Comparison of ENCODE assay signal across 8 mouse cellular contexts in the genomic region with DNA sequence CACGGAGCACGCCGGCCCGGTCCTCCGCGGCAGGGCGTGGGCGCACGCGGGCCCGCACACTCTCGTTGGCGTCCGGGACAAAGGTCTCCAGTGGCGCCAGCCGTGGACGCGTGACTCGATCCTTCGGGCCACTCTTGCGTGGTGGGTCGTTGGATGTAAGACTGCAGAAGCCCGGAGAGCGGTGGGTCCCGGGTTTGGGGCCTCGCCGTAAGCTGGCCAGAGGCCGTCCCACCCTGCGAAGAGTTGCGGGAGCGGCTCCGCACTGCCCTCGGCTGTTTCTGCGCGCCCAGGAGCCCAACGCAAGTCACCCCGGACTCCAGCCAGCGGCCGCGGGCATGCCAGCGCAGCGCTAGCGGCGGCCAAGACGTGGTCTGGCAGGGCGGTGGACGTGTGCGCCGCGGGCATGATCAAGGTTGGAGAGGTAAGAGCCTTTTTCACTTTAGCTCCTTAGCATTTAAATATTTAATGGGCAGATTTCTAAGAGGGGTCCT.
DNase-seq lines count a peak whose midpoint lies in the region; ATAC-seq and TF ChIP-seq lines count a peak whose summit lies in the region.

No protein-coding gene starts in this region.

- no peak overlapping the region for H3K27ac ChIP-seq in ES-Bruce4 (ENCODE audit: insufficient read depth, low read length)
- H3K27ac ChIP-seq in embryonic facial prominence, embryonic 11.5 days (replicated peaks; ENCODE audit: low read depth, low read length): no peak overlapping the region
- peak overlapping the region; percentile 75 for H3K27ac ChIP-seq in hindbrain, embryonic 11.5 days (ENCODE audit: low read depth, low read length)
- peak overlapping the region; percentile 100 for H3K27ac ChIP-seq in lung, embryonic 16.5 days (ENCODE audit: low read length)

- peaks cover 2% of the 10 kb centered on the region; the same call in 1 of the 2 replicates for H3K4me1 ChIP-seq in erythroblast, embryonic 14.5 days (ENCODE audit: control insufficient read depth)
- H3K4me1 ChIP-seq in ES-Bruce4 (ENCODE audit: control insufficient read depth, insufficient read depth, low read length): no peaks in the 10 kb centered on the region
- peaks cover 11% of the 10 kb centered on the region for H3K4me1 ChIP-seq in embryonic facial prominence, embryonic 11.5 days (ENCODE audit: control insufficient read depth, insufficient read depth, low read length)
- peaks cover 5% of the 10 kb centered on the region; the same call in 1 of the 2 replicates for H3K4me1 ChIP-seq in hindbrain, embryonic 11.5 days (replicated peaks; ENCODE audit: control insufficient read depth, insufficient read depth, low read length)
- H3K4me1 ChIP-seq in lung, embryonic 16.5 days (replicated peaks; ENCODE audit: control insufficient read depth, insufficient read depth, low read length): peaks cover 45% of the 10 kb centered on the region

- no peak for TF ChIP-seq CTCF in ES-Bruce4 (IDR thresholded peaks at IDR 0.05; ENCODE audit: low read depth, low read length)

- H3K4me3 ChIP-seq in erythroblast, embryonic 14.5 days (replicated peaks): peak overlapping the region; percentile 32
- peak overlapping the region; percentile 76 for H3K4me3 ChIP-seq in ES-Bruce4 (ENCODE audit: low read depth, low read length)
- peak overlapping the region; percentile 57 for H3K4me3 ChIP-seq in embryonic facial prominence, embryonic 11.5 days (ENCODE audit: low read depth, low read length)
- H3K4me3 ChIP-seq in hindbrain, embryonic 11.5 days (ENCODE audit: low read depth, low read length): peak overlapping the region; percentile 62
- peak overlapping the region; percentile 98 for H3K4me3 ChIP-seq in lung, embryonic 16.5 days (ENCODE audit: low read length)

- TF ChIP-seq EP300 in ES-Bruce4 (IDR thresholded peaks at IDR 0.05; ENCODE audit: insufficient read depth, low read depth, low read length): no peak

- H3K4me2 ChIP-seq in embryonic facial prominence, embryonic 11.5 days (ENCODE audit: low read depth, low read length): peak overlapping the region; percentile 96
- peak overlapping the region; percentile 87 for H3K4me2 ChIP-seq in hindbrain, embryonic 11.5 days (replicated peaks; ENCODE audit: low read depth, low read length)
- H3K4me2 ChIP-seq in lung, embryonic 16.5 days (ENCODE audit: low read depth, low read length): peak overlapping the region; percentile 86

- H3K9me3 ChIP-seq in erythroblast, embryonic 14.5 days (ENCODE audit: control insufficient read depth, low read length): peaks cover 3% of the 10 kb centered on the region; the same call in 1 of the 2 replicates
- H3K9me3 ChIP-seq in ES-Bruce4 (replicated peaks; ENCODE audit: control insufficient read depth, insufficient read depth, low read length, poor library complexity, severe bottlenecking): no peaks in the 10 kb centered on the region
- H3K9me3 ChIP-seq in embryonic facial prominence, embryonic 11.5 days (replicated peaks; ENCODE audit: control insufficient read depth, low read length): no peaks in the 10 kb centered on the region
- no peaks in the 10 kb centered on the region for H3K9me3 ChIP-seq in hindbrain, embryonic 11.5 days (ENCODE audit: control insufficient read depth, low read length)
- no peaks in the 10 kb centered on the region for H3K9me3 ChIP-seq in lung, embryonic 16.5 days (ENCODE audit: control insufficient read depth, low read length)

- ATAC-seq in erythroblast, adult 5-6 weeks (replicated peaks; ENCODE audit: low FRiP score, poor library complexity, severe bottlenecking): no peak
- ATAC-seq in embryonic facial prominence, embryonic 11.5 days (replicated peaks; ENCODE audit: insufficient number of reproducible peaks, low FRiP score, low TSS enrichment, low read depth): 0 out of 2 replicates have a peak, but pooled peaks have one; percentile 17
- 0 out of 2 replicates have a peak, but pooled peaks have one; percentile 17 for ATAC-seq in hindbrain, embryonic 11.5 days (ENCODE audit: low FRiP score)
- no peak for ATAC-seq in lung, embryonic 16.5 days (ENCODE audit: low read depth)

- WGBS in embryonic facial prominence, embryonic 11.5 days: 5% methylated on average over 50 of the region's 50 CpGs
- 3% methylated on average over 50 of the region's 50 CpGs for WGBS in hindbrain, embryonic 11.5 days
- WGBS in lung, embryonic 16.5 days: under 1% methylated on average over 50 of the region's 50 CpGs

- DNase-seq in embryonic facial prominence, embryonic 11.5 days (ENCODE audit: low spot score): no peak
- peak; percentile 68 for DNase-seq in hindbrain, embryonic 11.5 days (ENCODE audit: low spot score)
- no peak for DNase-seq in urinary bladder, postnatal 10 days (ENCODE audit: low spot score)
- DNase-seq in left cerebral cortex, adult 9 months (ENCODE audit: low spot score in 2 of 2): no peak

- TF ChIP-seq POLR2A in ES-Bruce4 (IDR thresholded peaks at IDR 0.05; ENCODE audit: insufficient read depth, low read length): no peak

- H3K27me3 ChIP-seq in erythroblast, embryonic 14.5 days (ENCODE audit: control insufficient read depth): peaks cover 59% of the 10 kb centered on the region
- peaks cover 5% of the 10 kb centered on the region; the same call in 1 of the 2 replicates for H3K27me3 ChIP-seq in ES-Bruce4 (ENCODE audit: control insufficient read depth, insufficient read depth, low read length, poor library complexity, severe bottlenecking)
- H3K27me3 ChIP-seq in embryonic facial prominence, embryonic 11.5 days (ENCODE audit: control insufficient read depth, insufficient read depth, low read length): peaks cover 83% of the 10 kb centered on the region
- peaks cover 81% of the 10 kb centered on the region for H3K27me3 ChIP-seq in hindbrain, embryonic 11.5 days (ENCODE audit: control insufficient read depth, insufficient read depth, low read length)
- H3K27me3 ChIP-seq in lung, embryonic 16.5 days (ENCODE audit: control insufficient read depth, insufficient read depth, low read depth, low read length): no peaks in the 10 kb centered on the region

- H3K36me3 ChIP-seq in erythroblast, embryonic 14.5 days (ENCODE audit: control insufficient read depth): no peaks in the 10 kb centered on the region
- H3K36me3 ChIP-seq in ES-Bruce4 (ENCODE audit: control insufficient read depth, insufficient read depth, low read length, poor library complexity, severe bottlenecking): no peaks in the 10 kb centered on the region
- no peaks in the 10 kb centered on the region for H3K36me3 ChIP-seq in embryonic facial prominence, embryonic 11.5 days (replicated peaks; ENCODE audit: control insufficient read depth, insufficient read depth, low read depth, low read length)
- no peaks in the 10 kb centered on the region for H3K36me3 ChIP-seq in hindbrain, embryonic 11.5 days (ENCODE audit: control insufficient read depth, insufficient read depth, low read length)
- peaks cover 6% of the 10 kb centered on the region; the same call in 1 of the 2 replicates for H3K36me3 ChIP-seq in lung, embryonic 16.5 days (ENCODE audit: control insufficient read depth, insufficient read depth, low read length)

- H3K9ac ChIP-seq in ES-Bruce4 (ENCODE audit: low read depth, poor library complexity, severe bottlenecking): peak overlapping the region; percentile 72
- peak overlapping the region; percentile 60 for H3K9ac ChIP-seq in embryonic facial prominence, embryonic 11.5 days (replicated peaks; ENCODE audit: low read length)
- H3K9ac ChIP-seq in hindbrain, embryonic 11.5 days (ENCODE audit: low read depth, low read length): peak overlapping the region; percentile 79
- H3K9ac ChIP-seq in lung, embryonic 16.5 days (ENCODE audit: low read length): peak overlapping the region; percentile 100

Comparison
In these comparisons a context has a peak if more than half of its experiments do, and no peak if none do; other contexts are left out.
1. H3K4me3 ChIP-seq: peak in every context shown above with its lines; median percentile 98 in lung, embryonic 16.5 days; 76 in ES-Bruce4; 62 in hindbrain, embryonic 11.5 days; 57 in embryonic facial prominence, embryonic 11.5 days; 32 in erythroblast, embryonic 14.5 days.
2. ATAC-seq: peak in embryonic facial prominence, embryonic 11.5 days (single experiment) and hindbrain, embryonic 11.5 days (single experiment); none in erythroblast, adult 5-6 weeks (single experiment) and lung, embryonic 16.5 days (single experiment).
3. H3K27ac ChIP-seq: peak in hindbrain, embryonic 11.5 days (single experiment) and lung, embryonic 16.5 days (single experiment); none in ES-Bruce4 (single experiment) and embryonic facial prominence, embryonic 11.5 days (single experiment).
4. Peak in every context shown above with its lines, with median percentiles within 50 percentile points of each other: H3K9ac ChIP-seq and H3K4me2 ChIP-seq.